9 mouse cellular contexts compared by ENCODE assay signal in genomic region chr9:60756258-60756657, GRCm38 (mm10). TPM values are rescaled to one million over a fixed set of nuclear protein-coding genes. Genes with fewer than 3 reads are reported as not detected.
DNase-seq lines count a peak whose midpoint lies in the region; ATAC-seq and TF ChIP-seq lines count a peak whose summit lies in the region.
"Had no signal": no experiment of that assay in that cellular context is flagged by ENCODE, and none has a peak within 500 bp of the region (broad histone marks: within the 10 kb centered on the region; RNA-seq: fewer than 3 reads in every experiment).

No protein-coding gene starts in this region.

- no peaks in the 10 kb centered on the region for H3K4me1 ChIP-seq in liver, adult 2 months (ENCODE audit: control insufficient read depth, insufficient read depth, low read length)
- peaks cover 8% of the 10 kb centered on the region for H3K4me1 ChIP-seq in liver, embryonic 12.5 days

- H3K9ac ChIP-seq in liver, adult 2 months (ENCODE audit: low read depth, low read length): no peak overlapping the region
- H3K9ac ChIP-seq in liver, embryonic 12.5 days: no peak overlapping the region
- H3K9ac ChIP-seq: neural tube, embryonic 13.5 days had no signal

- intact Hi-C loops in left cerebral cortex, postnatal 4 days (cut with DNase I): loop anchor here (5.0 kb wide), 1 partner anchor 101 kb away; no protein-coding TSS in a partner anchor

- H3K9me3 ChIP-seq in liver, embryonic 12.5 days (replicated peaks): no peaks in the 10 kb centered on the region
- H3K9me3 ChIP-seq: neural tube, embryonic 13.5 days had no signal

- H3K4me2 ChIP-seq in liver, embryonic 12.5 days: no peak overlapping the region
- H3K4me2 ChIP-seq: neural tube, embryonic 13.5 days had no signal

- peak; percentile 44 for DNase-seq in liver, adult 2 months (ENCODE audit: extremely low read depth, low read depth, low spot score)
- peak; percentile 65 for DNase-seq in adrenal gland, adult 2 months
- peak; percentile 48 for DNase-seq in embryo, embryonic 9.5 days (ENCODE audit: extremely low spot score)
- DNase-seq in left cerebral cortex, postnatal 4 days: peak; percentile 73
- peak; percentile 78 for DNase-seq in retina, postnatal 1 day

- H3K36me3 ChIP-seq in liver, adult 2 months (ENCODE audit: control insufficient read depth, insufficient read depth, low read length): no peaks in the 10 kb centered on the region
- H3K36me3 ChIP-seq in liver, embryonic 12.5 days: no peaks in the 10 kb centered on the region
- H3K36me3 ChIP-seq: neural tube, embryonic 13.5 days had no signal

- H3K27me3 ChIP-seq in liver, adult 2 months (ENCODE audit: control insufficient read depth, insufficient read depth, low read length): no peaks in the 10 kb centered on the region
- H3K27me3 ChIP-seq in liver, embryonic 12.5 days (replicated peaks): no peaks in the 10 kb centered on the region
- H3K27me3 ChIP-seq: neural tube, embryonic 13.5 days had no signal

- WGBS in liver, adult 2 months: 32% methylated on average over 6 of the region's 6 CpGs
- 30% methylated on average over 6 of the region's 6 CpGs for WGBS in liver, embryonic 12.5 days (ENCODE audit: insufficient replicate concordance)

- H3K27ac ChIP-seq in liver, adult 2 months (replicated peaks; ENCODE audit: insufficient read depth, low read depth, low read length): no peak overlapping the region
- no peak overlapping the region for H3K27ac ChIP-seq in liver, embryonic 12.5 days
- H3K27ac ChIP-seq: neural tube, embryonic 13.5 days had no signal

- ATAC-seq in liver, embryonic 12.5 days: no peak
- ATAC-seq in hematopoietic stem cell, adult 5-6 weeks (replicated peaks in 1 of 2; ENCODE audit: insufficient read depth in 1 of 2, low FRiP score in 2 of 2, low TSS enrichment in 1 of 2, low read depth in 1 of 2, poor library complexity in 2 of 2, severe bottlenecking in 2 of 2): peak; percentile 56 to 75; a peak in 2 of 4 replicates
- no peak for ATAC-seq in activated CD4-positive, CD25-positive, alpha-beta regulatory T cell, adult 4 months

- H3K4me3 ChIP-seq in liver, adult 2 months (ENCODE audit: insufficient read depth, low read depth, low read length): no peak overlapping the region
- no peak overlapping the region for H3K4me3 ChIP-seq in liver, embryonic 12.5 days
- H3K4me3 ChIP-seq: neural tube, embryonic 13.5 days had no signal

- TF ChIP-seq POLR2A in liver, adult 2 months (IDR thresholded peaks at IDR 0.05; ENCODE audit: extremely low read depth, insufficient read depth, low read length): no peak

- TF ChIP-seq CTCF in liver, adult 2 months (IDR thresholded peaks at IDR 0.05; ENCODE audit: low read depth, low read length): peak; percentile 72

- H3K79me2 ChIP-seq in liver, adult 2 months (ENCODE audit: control insufficient read depth, insufficient read depth, low read length): no peaks in the 10 kb centered on the region

RNA-seq across cellular contexts. Expression of gene Uaca, which starts 38.1 kb away (rescaled TPM):
- total RNA-seq in liver, adult 2 months (2014; rRNA removed): 3.5 and 3.7 TPM in 2 replicates
- 1.7 and 2.0 TPM in 2 replicates for polyA plus RNA-seq in liver, adult 2 months (2012; rRNA removed)
- polyA plus RNA-seq in liver, embryonic 12.5 days (2016; fragmentation: Nextera tagmentation; extraction: Ambion mirVana): 6.6 and 7.3 TPM in 2 replicates
- total RNA-seq in adrenal gland, adult 2 months (2021): 10 to 100 TPM; 28.0 to 63.4 TPM
- 5.6 and 6.9 TPM in 2 replicates for polyA plus RNA-seq in adrenal gland, adult 2 months (2012; rRNA removed)
- total RNA-seq in hematopoietic stem cell, adult 5-6 weeks (2017): 6.2 and 6.8 TPM in 2 replicates
- 10 to 100 TPM; 18.5 to 18.6 TPM for total RNA-seq in left cerebral cortex, postnatal 4 days (2021)
- not detected for polyA plus RNA-seq in activated CD4-positive, CD25-positive, alpha-beta regulatory T cell, adult 4 months (2017; shearing (Covaris generic))

RNA-seq across cellular contexts. Expression of gene Larp6, which starts 43.5 kb away (rescaled TPM):
- not detected in 2 replicates for total RNA-seq in liver, adult 2 months (2014; rRNA removed)
- 0.04 TPM in 1 of 2 replicates, not detected in the other for polyA plus RNA-seq in liver, adult 2 months (2012; rRNA removed)
- 0.05 and 0.25 TPM in 2 replicates for polyA plus RNA-seq in liver, embryonic 12.5 days (2016; fragmentation: Nextera tagmentation; extraction: Ambion mirVana)
- total RNA-seq in adrenal gland, adult 2 months (2021): 1 to 10 TPM; 2.0 to 3.6 TPM
- 1.4 and 1.5 TPM in 2 replicates for polyA plus RNA-seq in adrenal gland, adult 2 months (2012; rRNA removed)
- 0.45 and 1.1 TPM in 2 replicates for total RNA-seq in hematopoietic stem cell, adult 5-6 weeks (2017)
- 10 to 100 TPM; 29.4 to 29.5 TPM for total RNA-seq in left cerebral cortex, postnatal 4 days (2021)
- not detected for polyA plus RNA-seq in activated CD4-positive, CD25-positive, alpha-beta regulatory T cell, adult 4 months (2017; shearing (Covaris generic))

Comparison
In these comparisons a context has a peak if more than half of its experiments do, and no peak if none do; other contexts are left out.
1. ATAC-seq: peak in hematopoietic stem cell, adult 5-6 weeks (2 of 2); none in liver, embryonic 12.5 days (single experiment) and activated CD4-positive, CD25-positive, alpha-beta regulatory T cell, adult 4 months (single experiment).
2. RNA of gene Larp6, which starts 43.5 kb away (total RNA-seq): 29.4 to 29.5 TPM in left cerebral cortex, postnatal 4 days; 2.0 to 3.6 TPM in adrenal gland, adult 2 months, 0.45 to 1.1 TPM in hematopoietic stem cell, adult 5-6 weeks and not detected in liver, adult 2 months; every median in the first group is over 4 times any median in the second.
3. Peak in every context shown above with its lines, with median percentiles within 50 percentile points of each other: DNase-seq.